Comparison of ENCODE assay signal across 8 mouse cellular contexts in genomic region chr10:117417772-117418667, GRCm38 (mm10). TPM values are rescaled to one million over a fixed set of nuclear protein-coding genes. Genes with fewer than 3 reads are reported as not detected.
A peak's percentile ranks its signal among the peaks of the same experiment; 100 is the strongest.
DNase-seq lines count a peak whose midpoint lies in the region; ATAC-seq and TF ChIP-seq lines count a peak whose summit lies in the region.

No protein-coding gene starts in this region.

- no peak for TF ChIP-seq EP300 in lung, postnatal 0 days (IDR thresholded peaks at IDR 0.05)

- peak overlapping the region; percentile 52; the same call in 1 of the 2 replicates for H3K9ac ChIP-seq in heart, embryonic 11.5 days (ENCODE audit: low read depth, low read length)
- no peak overlapping the region for H3K9ac ChIP-seq in forebrain, embryonic 11.5 days (ENCODE audit: low read length)
- H3K9ac ChIP-seq in kidney, embryonic 16.5 days (replicated peaks; ENCODE audit: low read length) = no peak overlapping the region; the same call in 1 of the 2 replicates
- H3K9ac ChIP-seq in lung, postnatal 0 days (replicated peaks; ENCODE audit: low read depth) = 0 out of 2 replicates have a peak overlapping the region, but pooled peaks have one; percentile 0

- H3K4me3 ChIP-seq in heart, embryonic 11.5 days (ENCODE audit: low read depth, low read length) = peak overlapping the region; percentile 44
- 0 out of 2 replicates have a peak overlapping the region, but pooled peaks have one; percentile 3 for H3K4me3 ChIP-seq in forebrain, embryonic 11.5 days (ENCODE audit: low read depth, low read length)
- H3K4me3 ChIP-seq in kidney, embryonic 16.5 days (ENCODE audit: low read length) = peak overlapping the region; percentile 40
- H3K4me3 ChIP-seq in lung, postnatal 0 days (ENCODE audit: low read depth, low read length) = peak overlapping the region; percentile 20; the same call in 1 of the 2 replicates
- peak overlapping the region; percentile 36 for H3K4me3 ChIP-seq in small intestine, adult 2 months (ENCODE audit: low read depth, low read length)

- DNase-seq in heart, postnatal 36 days = no peak
- peak; percentile 81 for DNase-seq in R1 (ENCODE audit: low read depth, low spot score)
- no peak for DNase-seq in forebrain, embryonic 11.5 days (ENCODE audit: low spot score)
- peak; percentile 65 for DNase-seq in lung, postnatal 0 days (ENCODE audit: low spot score)
- no peak for DNase-seq in urinary bladder, adult 2 months (ENCODE audit: low spot score)

- H3K36me3 ChIP-seq in heart, embryonic 11.5 days (ENCODE audit: control insufficient read depth, insufficient read depth, low read length) = no peaks in the 10 kb centered on the region
- no peaks in the 10 kb centered on the region for H3K36me3 ChIP-seq in forebrain, embryonic 11.5 days (ENCODE audit: control insufficient read depth, insufficient read depth, low read length)
- H3K36me3 ChIP-seq in kidney, embryonic 16.5 days (ENCODE audit: insufficient read depth, low read length) = no peaks in the 10 kb centered on the region
- no peaks in the 10 kb centered on the region for H3K36me3 ChIP-seq in lung, postnatal 0 days (ENCODE audit: insufficient read depth, low read length)
- no peaks in the 10 kb centered on the region for H3K36me3 ChIP-seq in small intestine, adult 2 months (ENCODE audit: control insufficient read depth, insufficient read depth, low read length)

- TF ChIP-seq CTCF in lung, postnatal 0 days (IDR thresholded peaks at IDR 0.05) = peak; percentile 12; the same call in 1 of the 2 replicates
- TF ChIP-seq CTCF in small intestine, adult 2 months (IDR thresholded peaks at IDR 0.05; ENCODE audit: extremely low read depth, insufficient read length, insufficient replicate concordance, low read depth, low read length) = no peak

- H3K27ac ChIP-seq in heart, embryonic 11.5 days (ENCODE audit: low read depth, low read length) = peak overlapping the region; percentile 65; the same call in 1 of the 2 replicates
- no peak overlapping the region for H3K27ac ChIP-seq in forebrain, embryonic 11.5 days (ENCODE audit: low read depth, low read length)
- H3K27ac ChIP-seq in kidney, embryonic 16.5 days (ENCODE audit: low read length) = no peak overlapping the region
- H3K27ac ChIP-seq in lung, postnatal 0 days (ENCODE audit: low read length) = no peak overlapping the region
- no peak overlapping the region for H3K27ac ChIP-seq in small intestine, adult 2 months (ENCODE audit: insufficient read depth, low read depth, low read length)

- H3K9me3 ChIP-seq in heart, embryonic 11.5 days (replicated peaks; ENCODE audit: control insufficient read depth, low read length) = no peaks in the 10 kb centered on the region
- no peaks in the 10 kb centered on the region for H3K9me3 ChIP-seq in forebrain, embryonic 11.5 days (ENCODE audit: control insufficient read depth, low read length)
- H3K9me3 ChIP-seq in kidney, embryonic 16.5 days (ENCODE audit: low read length) = no peaks in the 10 kb centered on the region
- H3K9me3 ChIP-seq in lung, postnatal 0 days (ENCODE audit: low read length) = no peaks in the 10 kb centered on the region

- H3K27me3 ChIP-seq in heart, embryonic 11.5 days (ENCODE audit: control insufficient read depth, insufficient read depth, low read length) = no peaks in the 10 kb centered on the region
- no peaks in the 10 kb centered on the region for H3K27me3 ChIP-seq in forebrain, embryonic 11.5 days (ENCODE audit: control insufficient read depth, insufficient read depth, low read length)
- H3K27me3 ChIP-seq in kidney, embryonic 16.5 days (ENCODE audit: insufficient read depth, low read length) = no peaks in the 10 kb centered on the region
- no peaks in the 10 kb centered on the region for H3K27me3 ChIP-seq in lung, postnatal 0 days (replicated peaks; ENCODE audit: insufficient read depth, low read length)
- H3K27me3 ChIP-seq in small intestine, adult 2 months (ENCODE audit: control insufficient read depth, insufficient read depth, low read length) = no peaks in the 10 kb centered on the region

- intact Hi-C loops in heart, postnatal 36 days (cut with DNase I) = no loop called here

- TF ChIP-seq POLR2A in small intestine, adult 2 months (IDR thresholded peaks at IDR 0.05; ENCODE audit: low read depth, low read length) = no peak

- H3K4me2 ChIP-seq in heart, embryonic 11.5 days = peak overlapping the region; percentile 67
- peak overlapping the region; percentile 44 for H3K4me2 ChIP-seq in forebrain, embryonic 11.5 days (ENCODE audit: low read depth, low read length, severe bottlenecking)
- peak overlapping the region; percentile 61 for H3K4me2 ChIP-seq in kidney, embryonic 16.5 days (replicated peaks; ENCODE audit: low read depth, low read length)
- H3K4me2 ChIP-seq in lung, postnatal 0 days (replicated peaks; ENCODE audit: low read depth, low read length) = peak overlapping the region; percentile 53

- WGBS in heart, embryonic 11.5 days (ENCODE audit: insufficient replicate concordance) = 12% methylated on average over 18 of the region's 18 CpGs
- 37% methylated on average over 18 of the region's 18 CpGs for WGBS in forebrain, embryonic 11.5 days
- WGBS in kidney, embryonic 16.5 days = 17% methylated on average over 18 of the region's 18 CpGs
- WGBS in lung, postnatal 0 days = 19% methylated on average over 18 of the region's 18 CpGs
- WGBS in small intestine, adult 2 months = 13% methylated on average over 18 of the region's 18 CpGs

- peaks cover 6% of the 10 kb centered on the region; the same call in 1 of the 2 replicates for H3K4me1 ChIP-seq in heart, embryonic 11.5 days (ENCODE audit: control insufficient read depth, insufficient read depth, low read length)
- H3K4me1 ChIP-seq in forebrain, embryonic 11.5 days (replicated peaks; ENCODE audit: control insufficient read depth, insufficient read depth, low read length) = peaks cover 12% of the 10 kb centered on the region; the same call in 1 of the 2 replicates
- H3K4me1 ChIP-seq in kidney, embryonic 16.5 days (ENCODE audit: insufficient read depth, low read length) = peaks cover 10% of the 10 kb centered on the region
- H3K4me1 ChIP-seq in lung, postnatal 0 days (ENCODE audit: insufficient read depth, low read depth, low read length) = 0 out of 2 replicates have a peak, but pooled peaks cover 2% of the 10 kb centered on the region
- peaks cover 10% of the 10 kb centered on the region for H3K4me1 ChIP-seq in small intestine, adult 2 months (ENCODE audit: control insufficient read depth, insufficient read depth, insufficient read length, low read length)

- ATAC-seq in heart, embryonic 11.5 days (replicated peaks; ENCODE audit: insufficient number of reproducible peaks, low FRiP score, low TSS enrichment) = no peak; the same call in 1 of the 2 replicates
- ATAC-seq in forebrain, embryonic 11.5 days (replicated peaks; ENCODE audit: low FRiP score) = peak; percentile 70
- ATAC-seq in kidney, embryonic 16.5 days (ENCODE audit: low FRiP score, low TSS enrichment) = peak; percentile 71
- peak; percentile 63 for ATAC-seq in lung, postnatal 0 days

RNA-seq across cellular contexts. Expression of gene Cpsf6, which starts 38.2 kb away (rescaled TPM):
- polyA plus RNA-seq in heart, embryonic 11.5 days (2014; fragmentation: Nextera tagmentation; extraction: Ambion mirVana) = 97.9 and 117 TPM in 2 replicates
- 10 to 100 TPM; 30.0 to 33.7 TPM for total RNA-seq in heart, postnatal 36 days (2021)
- polyA plus RNA-seq in forebrain, embryonic 11.5 days (2014; fragmentation: Nextera tagmentation; extraction: Ambion mirVana) = 275 and 282 TPM in 2 replicates
- polyA plus RNA-seq in kidney, embryonic 16.5 days (2015; fragmentation: Nextera tagmentation; extraction: Ambion mirVana) = 151 and 171 TPM in 2 replicates
- 61.0 and 67.6 TPM in 2 replicates for polyA plus RNA-seq in lung, postnatal 0 days (2015; fragmentation: Nextera tagmentation; extraction: Ambion mirVana)
- 22.6 and 36.6 TPM in 2 replicates for polyA plus RNA-seq in small intestine, adult 2 months (2012; rRNA removed)
- 35.9 and 43.5 TPM in 2 replicates for polyA plus RNA-seq in urinary bladder, adult 2 months (2012; rRNA removed)

Comparison
In these comparisons a context has a peak if more than half of its experiments do, and no peak if none do; other contexts are left out.
1. H3K9ac ChIP-seq: peak in heart, embryonic 11.5 days (single experiment) and lung, postnatal 0 days (single experiment); none in forebrain, embryonic 11.5 days (single experiment) and kidney, embryonic 16.5 days (single experiment).
2. DNase-seq: peak in R1 (single experiment) and lung, postnatal 0 days (single experiment); none in heart, postnatal 36 days (0 of 2), forebrain, embryonic 11.5 days (single experiment) and urinary bladder, adult 2 months (single experiment).
3. Peak in every context shown above with its lines, with median percentiles within 50 percentile points of each other: H3K4me2 ChIP-seq and H3K4me3 ChIP-seq.